In the genomic region with DNA sequence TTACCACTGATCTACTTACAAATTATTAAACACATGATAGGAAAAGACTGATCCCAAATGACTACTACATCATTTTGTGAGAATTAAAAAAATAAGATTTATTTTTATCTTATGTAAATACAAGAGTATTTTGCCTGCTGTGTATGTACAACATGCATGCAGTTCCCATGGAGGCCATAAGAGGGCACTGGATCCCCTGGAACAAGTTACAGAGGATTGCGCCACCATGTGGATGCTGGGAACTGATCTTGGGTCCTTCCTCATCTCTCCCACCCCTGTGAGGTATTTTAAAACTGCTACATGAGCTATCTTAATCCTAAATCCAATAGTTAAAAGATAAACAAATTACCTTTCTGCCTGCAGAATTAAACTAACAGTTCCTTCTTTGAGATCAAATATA, we compare ENCODE assay signal across 8 mouse cellular contexts.
DNase-seq lines count a peak whose midpoint lies in the region; ATAC-seq and TF ChIP-seq lines count a peak whose summit lies in the region.

No protein-coding gene starts in this region.

- no peak overlapping the region for H3K4me3 ChIP-seq in kidney, embryonic 16.5 days (ENCODE audit: low read length)
- no peak overlapping the region for H3K4me3 ChIP-seq in C2C12 (ENCODE audit: insufficient read depth, poor library complexity, severe bottlenecking)
- H3K4me3 ChIP-seq in forebrain, embryonic 13.5 days: no peak overlapping the region

- no peaks in the 10 kb centered on the region for H3K4me1 ChIP-seq in kidney, embryonic 16.5 days (ENCODE audit: insufficient read depth, low read length)
- no peaks in the 10 kb centered on the region for H3K4me1 ChIP-seq in forebrain, embryonic 13.5 days

- 97% methylated on average over 1 of the region's 1 CpGs for WGBS in kidney, embryonic 16.5 days
- WGBS in forebrain, embryonic 13.5 days: 95% methylated on average over 1 of the region's 1 CpGs

- DNase-seq in kidney, adult 9 months: peak; percentile 9
- no peak for DNase-seq in Patski (ENCODE audit: low read depth, low spot score)
- DNase-seq in mesoderm, embryonic 11.5 days (ENCODE audit: low read depth, low spot score): peak; percentile 32
- DNase-seq in layer of hippocampus, adult 9-11 months: no peak
- no peak for DNase-seq in urinary bladder, postnatal 10 days (ENCODE audit: low spot score)

- peaks cover 6% of the 10 kb centered on the region; the same call in 1 of the 2 replicates for H3K36me3 ChIP-seq in kidney, embryonic 16.5 days (ENCODE audit: insufficient read depth, low read length)
- peaks cover 20% of the 10 kb centered on the region for H3K36me3 ChIP-seq in C2C12 (ENCODE audit: control insufficient read depth, insufficient read depth)
- H3K36me3 ChIP-seq in forebrain, embryonic 13.5 days (ENCODE audit: poor library complexity, severe bottlenecking): peaks cover 32% of the 10 kb centered on the region

- no peak overlapping the region for H3K4me2 ChIP-seq in kidney, embryonic 16.5 days (replicated peaks; ENCODE audit: low read depth, low read length)
- H3K4me2 ChIP-seq in forebrain, embryonic 13.5 days: no peak overlapping the region

- H3K9me3 ChIP-seq in kidney, embryonic 16.5 days (ENCODE audit: low read length): peaks cover 2% of the 10 kb centered on the region; the same call in 1 of the 2 replicates
- H3K9me3 ChIP-seq in forebrain, embryonic 13.5 days (replicated peaks): no peaks in the 10 kb centered on the region

- H3ac ChIP-seq in C2C12 (ENCODE audit: control insufficient read depth, insufficient read length, low read depth): no peak overlapping the region

- H3K27ac ChIP-seq in kidney, embryonic 16.5 days (ENCODE audit: low read length): no peak overlapping the region
- no peak overlapping the region for H3K27ac ChIP-seq in forebrain, embryonic 13.5 days

- TF ChIP-seq CTCF in C2C12 (IDR thresholded peaks at IDR 0.05; ENCODE audit: control insufficient read depth, insufficient read depth, insufficient read length): peak; percentile 13
- peak; percentile 90 for TF ChIP-seq CTCF in Patski (IDR thresholded peaks at IDR 0.05)

- H3K9ac ChIP-seq in kidney, embryonic 16.5 days (replicated peaks; ENCODE audit: low read length): no peak overlapping the region
- H3K9ac ChIP-seq in forebrain, embryonic 13.5 days: no peak overlapping the region

- no peak for ATAC-seq in kidney, embryonic 16.5 days (ENCODE audit: low FRiP score, low TSS enrichment)
- no peak for ATAC-seq in Patski
- ATAC-seq in forebrain, embryonic 13.5 days: no peak

- POLR2A ChIA-PET in Patski (lab: Charles Lee): no interaction called here

- in situ Hi-C loops in Patski (cut with MboI; ENCODE audit: low pct_unique_long_range_greater_than_20kb): loop anchor here (25.0 kb wide), 2 partner anchors 873 to 1348 kb away; partner anchors contain the start of genes Mfsd1 and Schip1

- H3K79me2 ChIP-seq in C2C12 (ENCODE audit: control insufficient read depth, insufficient read depth): no peaks in the 10 kb centered on the region

- CTCF ChIA-PET in Patski (lab: Charles Lee): interaction anchor here (0.9 to 8.5 kb wide), 3 partner anchors 42 to 227 kb away, joined by 3 to 45 read pairs (median 3); no protein-coding TSS in a partner anchor

- H3K27me3 ChIP-seq in kidney, embryonic 16.5 days (ENCODE audit: insufficient read depth, low read length): no peaks in the 10 kb centered on the region
- no peaks in the 10 kb centered on the region for H3K27me3 ChIP-seq in C2C12 (ENCODE audit: control insufficient read depth, insufficient read depth, insufficient read length)
- no peaks in the 10 kb centered on the region for H3K27me3 ChIP-seq in Patski
- no peaks in the 10 kb centered on the region for H3K27me3 ChIP-seq in forebrain, embryonic 13.5 days

- H3K79me3 ChIP-seq in C2C12 (ENCODE audit: low read depth): no peaks in the 10 kb centered on the region

TF ChIP-seq in C2C12, 6 proteins besides CTCF, POLR2A, EP300 and RAD21:
- TF ChIP-seq CEBPB (IDR thresholded peaks at IDR 0.05; ENCODE audit: low read depth): peak; percentile 24
- TF ChIP-seq MYOD1 (IDR thresholded peaks at IDR 0.05; ENCODE audit: control insufficient read depth, insufficient read length, low read depth): no peak

Comparison
In these comparisons a context has a peak if more than half of its experiments do, and no peak if none do; other contexts are left out.
1. DNase-seq: peak in kidney, adult 9 months (single experiment) and mesoderm, embryonic 11.5 days (single experiment); none in Patski (single experiment), layer of hippocampus, adult 9-11 months (single experiment) and urinary bladder, postnatal 10 days (single experiment).